Mouse (Mus musculus) limb, embryonic 14.5 days (tissue): ENCODE measurements at regions not wholly inside any gene's neighbourhood (a gene's known extent, or its start where the extent isn't known, plus 50 kb on each side); places are given as distances from the start of the nearest gene placed in this dataset.

Experiments used
- ATAC-seq: fragments of 200-750 bp; cut with Nextera tagmentation; 2 replicates; pipeline ENCODE4 v1.8.0; 2017; ENCODE audit warnings: low read depth, moderate number of reproducible peaks, moderate TSS enrichment; ENCODE audit not compliant: low FRiP score
- DNase-seq: peaks from one replicate; pipeline ENCODE4 v3.0.0-alpha.2; 2015; ENCODE audit warnings: low spot score
- H3K27ac ChIP-seq: fragments of 300-500 bp; sonication (generic); replicated peaks from 2 replicates; pipeline ENCODE4 v1.5.1; 2014; ENCODE audit warnings: low read depth, mild to moderate bottlenecking, low read length, moderate library complexity, mixed read lengths
- H3K27me3 ChIP-seq: fragments of 300-500 bp; sonication (generic); 2 replicates; pipeline ENCODE4 v1.6.1; 2014; ENCODE audit warnings: low read length, mixed read lengths; ENCODE audit not compliant: control insufficient read depth, insufficient read depth
- H3K36me3 ChIP-seq: fragments of 300-500 bp; sonication (generic); 2 replicates; pipeline ENCODE4 v1.6.1; 2014; ENCODE audit warnings: mild to moderate bottlenecking, low read length, moderate library complexity, mixed read lengths; ENCODE audit not compliant: control insufficient read depth, insufficient read depth
- H3K4me1 ChIP-seq: fragments of 300-500 bp; sonication (generic); 2 replicates; pipeline ENCODE4 v1.6.1; 2014; ENCODE audit warnings: antibody characterized with exemption, low read length, mixed read lengths; ENCODE audit not compliant: control insufficient read depth, insufficient read depth
- H3K4me2 ChIP-seq: fragments of 300-500 bp; sonication (generic); replicated peaks from 2 replicates; pipeline ENCODE4 v1.6.1; 2014; ENCODE audit warnings: low read depth, mild to moderate bottlenecking, low read length, moderate library complexity; ENCODE audit not compliant: severe bottlenecking
- H3K4me3 ChIP-seq: fragments of 300-500 bp; sonication (generic); replicated peaks from 2 replicates; pipeline ENCODE4 v1.5.1; 2014; ENCODE audit warnings: low read length
- H3K9ac ChIP-seq: fragments of 300-500 bp; sonication (generic); 2 replicates; pipeline ENCODE4 v1.6.1; 2014; ENCODE audit warnings: mild to moderate bottlenecking, low read depth, low read length, moderate library complexity; ENCODE audit not compliant: severe bottlenecking
- H3K9me3 ChIP-seq: fragments of 300-500 bp; sonication (generic); 2 replicates; pipeline ENCODE4 v1.6.1; 2016; ENCODE audit warnings: low read length; ENCODE audit not compliant: control insufficient read depth
- POLR2A ChIP-seq: fragments of 200-500 bp; IDR thresholded peaks from 2 replicates; pipeline ENCODE4 v1.8.0; 2012; ENCODE audit warnings: inconsistent platforms, mild to moderate bottlenecking, moderate library complexity, borderline replicate concordance; ENCODE audit not compliant: insufficient read depth, insufficient read length; ENCODE audit errors: extremely low read depth
- WGBS: fragments of 180-500 bp; shearing (Covaris S2); extraction: QIAGEN DNeasy Blood & Tissue Kit; methylation state at CpG from one replicate; pipeline ENCODE4 v1.1.7; 2014; 5-methylcytosine and 5-hydroxymethylcytosine counted together

- H3K27me3 ChIP-seq: no peaks in the 10 kb centered on the region
- no peak for TF ChIP-seq POLR2A
- H3K4me1 ChIP-seq: peaks cover 4% of the 10 kb centered on the region; the same call in 1 of the 2 replicates
- no peak overlapping the region for H3K9ac ChIP-seq
- H3K4me2 ChIP-seq: no peak overlapping the region
- no peak for ATAC-seq
- H3K36me3 ChIP-seq: no peaks in the 10 kb centered on the region
- H3K9me3 ChIP-seq: no peaks in the 10 kb centered on the region
- WGBS: 80% methylated on average over 4 of the region's 4 CpGs
- H3K4me3 ChIP-seq: no peak overlapping the region
- DNase-seq: no peak
- H3K27ac ChIP-seq: no peak overlapping the region
Observed at GRCm38 (mm10) chr8:44879186-44879585, 56.1 kb upstream of the Fat1 start.

- no peaks in the 10 kb centered on the region for H3K4me1 ChIP-seq
- no peak for ATAC-seq
- TF ChIP-seq POLR2A: no peak
- H3K27me3 ChIP-seq: no peaks in the 10 kb centered on the region
- no peak overlapping the region for H3K4me2 ChIP-seq
- H3K9me3 ChIP-seq: no peaks in the 10 kb centered on the region
- no peak overlapping the region for H3K27ac ChIP-seq
- H3K9ac ChIP-seq: no peak overlapping the region
- DNase-seq: no peak
- 73% methylated on average over 8 of the region's 8 CpGs for WGBS
- H3K4me3 ChIP-seq: no peak overlapping the region
- H3K36me3 ChIP-seq: no peaks in the 10 kb centered on the region
Observed at GRCm38 (mm10) chr8:44884399-44885006, 50.7 kb upstream of the Fat1 start.
